Comparison of ENCODE assay signal across 38 mouse cellular contexts in the genomic region with DNA sequence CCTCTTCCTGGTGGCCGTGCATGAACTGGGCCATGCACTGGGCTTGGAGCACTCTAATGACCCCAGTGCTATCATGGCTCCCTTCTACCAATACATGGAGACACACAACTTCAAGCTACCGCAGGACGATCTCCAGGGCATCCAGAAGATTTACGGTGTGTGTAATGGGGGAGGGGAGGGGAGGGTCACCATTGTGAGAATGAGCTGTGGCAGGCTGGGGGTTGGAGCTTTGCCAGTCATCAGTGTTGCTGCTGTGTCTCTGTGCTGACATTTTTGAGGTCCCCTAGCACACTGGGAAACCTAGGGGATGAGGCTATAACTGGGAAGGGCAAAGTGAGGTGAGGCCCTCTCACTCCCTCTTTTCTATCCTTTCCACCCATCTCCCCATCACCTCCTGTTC. TPM values are rescaled to one million over a fixed set of nuclear protein-coding genes. Genes with fewer than 3 reads are reported as not detected.
"Had no signal": no experiment of that assay in that cellular context is flagged by ENCODE, and none has a peak within 500 bp of the region (broad histone marks: within the 10 kb centered on the region; RNA-seq: fewer than 3 reads in every experiment).

No protein-coding gene starts in this region.

- H3K27me3 ChIP-seq: heart, embryonic 13.5 days; hindbrain, embryonic 13.5 days; hindbrain, embryonic 15.5 days; kidney, embryonic 15.5 days; limb, embryonic 13.5 days; limb, embryonic 15.5 days had no signal

- H3K4me3 ChIP-seq: heart, adult 2 months; heart, embryonic 13.5 days; heart, embryonic 15.5 days; hindbrain, embryonic 13.5 days; hindbrain, embryonic 15.5 days; kidney, embryonic 15.5 days; limb, embryonic 13.5 days; limb, embryonic 15.5 days; liver, embryonic 12.5 days had no signal

- DNase-seq: gastrocnemius, postnatal 14 days; gastrocnemius, postnatal 36 days; heart, adult 11 months; heart, adult 2 months; heart, postnatal 14 days; heart, postnatal 36 days; kidney, adult 11 months; kidney, adult 2 months; kidney, adult 9 months; kidney, postnatal 14 days; kidney, postnatal 36 days; layer of hippocampus, adult 9-11 months; layer of hippocampus, postnatal 36 days; left cerebral cortex, postnatal 4 days had no signal

- H3K36me3 ChIP-seq: heart, embryonic 13.5 days; heart, embryonic 15.5 days; kidney, embryonic 15.5 days; limb, embryonic 13.5 days; limb, embryonic 15.5 days; liver, embryonic 12.5 days had no signal

- H3K27ac ChIP-seq: heart, adult 2 months; heart, embryonic 13.5 days; heart, embryonic 15.5 days; hindbrain, embryonic 13.5 days; hindbrain, embryonic 15.5 days; hindbrain, postnatal 0 days; kidney, embryonic 15.5 days; kidney, postnatal 0 days; limb, embryonic 13.5 days; limb, embryonic 15.5 days; liver, embryonic 12.5 days; liver, embryonic 14.5 days had no signal

- H3K4me1 ChIP-seq: kidney, embryonic 15.5 days; limb, embryonic 13.5 days; liver, embryonic 12.5 days had no signal

RNA-seq across cellular contexts. Expression of a gene that starts 27.2 kb away (rescaled TPM):
- total RNA-seq: gastrocnemius, adult 8-10 months; gastrocnemius, postnatal 14 days; gastrocnemius, postnatal 36 days; heart, adult 2 months; heart, postnatal 14 days; heart, postnatal 36 days; hematopoietic stem cell, adult 5-6 weeks; hindbrain, postnatal 0 days; layer of hippocampus, adult 18-20 months; layer of hippocampus, adult 8-10 months; layer of hippocampus, postnatal 14 days; layer of hippocampus, postnatal 36 days; left cerebral cortex, adult 18-20 months; left cerebral cortex, adult 8-10 months; left cerebral cortex, postnatal 10 days; left cerebral cortex, postnatal 25 days; left cerebral cortex, postnatal 4 days; liver, adult 2 months had no signal
- polyA plus RNA-seq: gonadal fat pad, adult 2 months; heart, adult 2 months; kidney, adult 2 months; liver, adult 2 months had no signal

RNA-seq across cellular contexts. Expression of a gene that starts 32.3 kb away (rescaled TPM):
- total RNA-seq: gastrocnemius, adult 8-10 months; gastrocnemius, postnatal 36 days; heart, adult 2 months; heart, postnatal 36 days; liver, adult 2 months had no signal
- polyA plus RNA-seq: heart, adult 2 months; limb, embryonic 11.5 days; liver, embryonic 16.5 days had no signal
